Mouse (Mus musculus): ENCODE results near the gene Nfkbib. TPM values are rescaled to one million over a fixed set of nuclear protein-coding genes. Genes with fewer than 3 reads are reported as not detected.
A peak's percentile ranks its signal among the peaks of the same experiment; 100 is the strongest.

Nfkbib gene
- polyA plus RNA-seq, 1 experiment from 2014 or later: 65.8 TPM

DNA sequence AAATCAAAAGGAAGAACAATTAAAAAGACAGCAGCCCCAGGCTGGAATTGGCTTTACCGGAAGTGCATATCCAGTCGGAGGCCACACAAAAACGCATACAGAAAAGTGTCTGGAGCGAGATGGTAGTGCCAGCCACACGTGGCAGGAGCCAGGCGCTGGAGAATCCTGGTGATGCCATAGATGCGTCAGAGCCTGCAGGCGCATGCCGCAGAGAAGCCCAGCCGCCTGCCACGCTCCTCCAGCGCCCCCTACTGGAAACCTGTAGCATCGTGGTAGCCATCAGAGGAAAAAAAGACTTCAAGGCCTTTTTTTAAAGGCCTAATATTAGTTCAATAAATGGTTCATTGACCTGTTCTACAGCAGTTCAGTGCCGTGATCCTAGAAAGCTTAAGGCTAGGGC, 40.7 kb downstream of the Nfkbib start:
- peak; percentile 73; the same call in 1 of the 2 replicates for ATAC-seq (replicated peaks)
- 5% methylated on average over 14 of the region's 14 CpGs for WGBS
- H3K4me1 ChIP-seq: peaks cover 3% of the 10 kb centered on the region
- H3K4me2 ChIP-seq: peak overlapping the region; percentile 33
- H3K27ac ChIP-seq: no peak overlapping the region
- H3K27me3 ChIP-seq (replicated peaks): no peaks in the 10 kb centered on the region
- peak overlapping the region; percentile 17; the same call in 1 of the 2 replicates for H3K9ac ChIP-seq
- H3K36me3 ChIP-seq (replicated peaks): no peaks in the 10 kb centered on the region
- no peaks in the 10 kb centered on the region for H3K9me3 ChIP-seq
- no peak overlapping the region for H3K4me3 ChIP-seq

DNA sequence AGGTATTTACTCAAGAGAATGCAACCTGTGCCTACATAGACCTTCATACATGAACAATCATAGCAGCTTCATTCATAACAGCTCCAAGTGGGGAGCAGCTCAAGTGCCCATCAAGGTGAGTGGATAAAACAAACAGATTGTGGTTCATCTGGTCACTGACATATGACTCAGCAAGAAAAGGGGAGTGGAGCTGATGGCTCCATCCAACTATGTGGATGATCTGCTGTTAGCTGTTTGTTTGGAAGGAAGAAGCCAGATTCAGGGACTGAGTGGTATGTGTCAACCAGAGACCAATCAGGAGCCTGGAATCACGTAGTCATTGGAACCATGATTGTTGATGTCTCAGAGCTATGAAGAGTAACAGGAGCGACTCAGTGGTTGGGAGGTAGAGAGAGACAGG, 42.7 kb downstream of the Nfkbib start:
- Histone ChIP-seq H3K9ac (no peak overlapping the region), H3K36me3 (replicated peaks) (no peaks in the 10 kb centered on the region), H3K4me3 (no peak overlapping the region), H3K27ac (no peak overlapping the region), H3K27me3 (replicated peaks) (no peaks in the 10 kb centered on the region), H3K4me1 (peaks cover 3% of the 10 kb centered on the region), H3K9me3 (no peaks in the 10 kb centered on the region), H3K4me2 (no peak overlapping the region)
- WGBS: 90% methylated on average over 2 of the region's 2 CpGs
- no peak for ATAC-seq (replicated peaks)

DNA sequence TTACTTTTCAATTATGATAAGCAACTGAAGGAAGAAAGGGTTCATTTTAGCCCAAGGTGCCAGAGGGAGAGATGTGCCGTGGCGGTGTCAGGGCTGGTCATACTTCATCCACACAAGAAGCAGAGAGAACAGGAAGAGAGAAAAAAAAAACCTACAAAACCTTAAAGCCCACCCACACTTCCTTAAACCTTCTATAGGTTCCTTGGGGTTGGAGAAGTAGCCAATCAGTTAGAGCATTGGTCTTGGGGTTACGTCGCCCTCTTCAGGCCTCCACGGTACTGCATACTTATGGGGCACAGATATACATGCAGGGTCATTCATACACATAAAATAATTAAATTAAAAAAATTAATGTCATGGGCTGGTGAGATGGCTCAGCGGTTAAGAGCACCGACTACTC, 45.2 kb downstream of the Nfkbib start:
- H3K36me3 ChIP-seq (replicated peaks): no peaks in the 10 kb centered on the region
- no peaks in the 10 kb centered on the region for H3K27me3 ChIP-seq (replicated peaks)
- no peak overlapping the region for H3K9ac ChIP-seq
- H3K4me1 ChIP-seq: peaks cover 3% of the 10 kb centered on the region
- H3K27ac ChIP-seq: no peak overlapping the region
- 95% methylated on average over 7 of the region's 7 CpGs for WGBS
- H3K9me3 ChIP-seq: no peaks in the 10 kb centered on the region
- no peak for ATAC-seq (replicated peaks)
- H3K4me2 ChIP-seq: no peak overlapping the region
- no peak overlapping the region for H3K4me3 ChIP-seq

DNA sequence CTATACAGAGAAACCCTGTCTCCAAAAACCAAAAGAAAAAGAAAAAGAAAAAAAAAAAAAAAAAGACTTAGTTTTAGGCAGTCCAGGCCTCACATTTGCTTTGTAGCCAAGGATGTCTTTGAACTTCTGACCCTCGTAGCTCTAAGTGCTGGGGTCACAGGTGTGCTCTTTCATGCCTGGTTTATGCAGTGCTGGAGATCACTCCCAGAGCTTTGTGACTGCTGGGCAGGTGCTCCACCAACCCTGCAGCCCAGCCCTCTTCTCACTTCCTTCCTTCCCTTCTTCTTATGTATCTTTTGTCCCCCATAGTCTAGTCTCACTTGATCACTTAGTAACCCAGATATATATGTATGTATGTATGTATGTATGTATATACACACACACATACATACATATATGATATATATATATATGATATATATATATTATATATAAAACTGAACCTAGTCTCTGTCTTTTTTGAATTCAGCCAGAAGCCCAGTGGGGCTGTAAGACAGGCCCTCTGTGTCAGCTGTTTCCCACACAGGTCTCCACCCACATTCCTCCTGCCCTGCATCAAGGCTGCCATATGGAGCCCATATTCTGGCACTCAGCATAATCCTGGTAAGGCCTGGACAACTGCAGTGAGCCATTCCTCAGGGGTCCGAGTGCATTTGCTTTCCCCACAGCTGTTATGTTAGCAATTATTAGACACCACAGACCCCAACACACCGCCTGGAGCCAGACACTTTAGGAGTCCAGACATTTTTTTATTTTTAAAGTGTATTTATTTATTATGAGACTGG, 46.4 kb downstream of the Nfkbib start:
- Histone ChIP-seq H3K27me3 (replicated peaks) (no peaks in the 10 kb centered on the region), H3K36me3 (replicated peaks) (no peaks in the 10 kb centered on the region), H3K4me1 (peaks cover 7% of the 10 kb centered on the region), H3K4me3 (no peak overlapping the region), H3K9me3 (no peaks in the 10 kb centered on the region), H3K9ac (no peak overlapping the region), H3K4me2 (no peak overlapping the region), H3K27ac (no peak overlapping the region)
- ATAC-seq (replicated peaks): no peak
- 72% methylated on average over 3 of the region's 3 CpGs for WGBS

GRCm38 (mm10) chr7:28719650-28720049, 47.7 kb downstream of the Nfkbib start:
- H3K27ac ChIP-seq: no peak overlapping the region
- no peak overlapping the region for H3K4me3 ChIP-seq
- 96% methylated on average over 2 of the region's 2 CpGs for WGBS
- no peak overlapping the region for H3K4me2 ChIP-seq
- no peaks in the 10 kb centered on the region for H3K27me3 ChIP-seq (replicated peaks)
- no peak for ATAC-seq (replicated peaks)
- no peaks in the 10 kb centered on the region for H3K9me3 ChIP-seq
- H3K4me1 ChIP-seq: peaks cover 7% of the 10 kb centered on the region
- no peaks in the 10 kb centered on the region for H3K36me3 ChIP-seq (replicated peaks)
- no peak overlapping the region for H3K9ac ChIP-seq

GRCm38 (mm10) chr7:28719159-28719558, 48.2 kb downstream of the Nfkbib start:
- no peaks in the 10 kb centered on the region for H3K36me3 ChIP-seq (replicated peaks)
- 69% methylated on average over 4 of the region's 4 CpGs for WGBS
- H3K9me3 ChIP-seq: no peaks in the 10 kb centered on the region
- no peak overlapping the region for H3K4me2 ChIP-seq
- H3K27me3 ChIP-seq (replicated peaks): no peaks in the 10 kb centered on the region
- no peak overlapping the region for H3K4me3 ChIP-seq
- ATAC-seq (replicated peaks): no peak
- peaks cover 7% of the 10 kb centered on the region for H3K4me1 ChIP-seq
- no peak overlapping the region for H3K9ac ChIP-seq
- no peak overlapping the region for H3K27ac ChIP-seq

GRCm38 (mm10) chr7:28717726-28718125, 49.6 kb downstream of the Nfkbib start:
- Histone ChIP-seq H3K4me3 (no peak overlapping the region), H3K9ac (no peak overlapping the region), H3K4me2 (no peak overlapping the region), H3K27me3 (replicated peaks) (no peaks in the 10 kb centered on the region), H3K27ac (no peak overlapping the region), H3K9me3 (no peaks in the 10 kb centered on the region), H3K4me1 (peaks cover 7% of the 10 kb centered on the region), H3K36me3 (replicated peaks) (no peaks in the 10 kb centered on the region)
- 89% methylated on average over 10 of the region's 10 CpGs for WGBS
- no peak for ATAC-seq (replicated peaks)

GRCm38 (mm10) chr7:28716590-28717281, 50.6 kb downstream of the Nfkbib start, which contains the start of gene Fbxo17:
Fbxo17 (plus strand) TSS chr7:28716804.
- Histone ChIP-seq H3K36me3 (replicated peaks) (no peaks in the 10 kb centered on the region), H3K9ac (peak within 1 kb of the TSS; percentile 48), H3K4me2 (peak within 1 kb of the TSS; percentile 71), H3K27me3 (replicated peaks) (no peaks in the 10 kb centered on the region), H3K27ac (no peak within 1 kb of the TSS), H3K4me1 (peaks cover 7% of the 10 kb centered on the region), H3K9me3 (no peaks in the 10 kb centered on the region), H3K4me3 (peak within 1 kb of the TSS; percentile 38)
- ATAC-seq (replicated peaks): peak; percentile 60
- WGBS: 2% methylated on average over 36 of the region's 36 CpGs

GRCm38 (mm10) chr7:28715598-28715997, 51.7 kb downstream of the Nfkbib start:
- ATAC-seq (replicated peaks): no peak
- H3K4me1 ChIP-seq: peaks cover 7% of the 10 kb centered on the region
- 92% methylated on average over 2 of the region's 2 CpGs for WGBS
- H3K9me3 ChIP-seq: no peaks in the 10 kb centered on the region
- H3K4me3 ChIP-seq: no peak overlapping the region
- no peaks in the 10 kb centered on the region for H3K27me3 ChIP-seq (replicated peaks)
- H3K9ac ChIP-seq: no peak overlapping the region
- H3K4me2 ChIP-seq: no peak overlapping the region
- H3K36me3 ChIP-seq (replicated peaks): no peaks in the 10 kb centered on the region
- no peak overlapping the region for H3K27ac ChIP-seq

- Histone ChIP-seq H3K36me3 (replicated peaks) (no peaks in the 10 kb centered on the region), H3K4me1 (peaks cover 7% of the 10 kb centered on the region)
- WGBS: 83% methylated on average over 5 of the region's 5 CpGs
Observed at GRCm38 (mm10) chr7:28714667-28715066, 52.6 kb downstream of the Nfkbib start.

DNA sequence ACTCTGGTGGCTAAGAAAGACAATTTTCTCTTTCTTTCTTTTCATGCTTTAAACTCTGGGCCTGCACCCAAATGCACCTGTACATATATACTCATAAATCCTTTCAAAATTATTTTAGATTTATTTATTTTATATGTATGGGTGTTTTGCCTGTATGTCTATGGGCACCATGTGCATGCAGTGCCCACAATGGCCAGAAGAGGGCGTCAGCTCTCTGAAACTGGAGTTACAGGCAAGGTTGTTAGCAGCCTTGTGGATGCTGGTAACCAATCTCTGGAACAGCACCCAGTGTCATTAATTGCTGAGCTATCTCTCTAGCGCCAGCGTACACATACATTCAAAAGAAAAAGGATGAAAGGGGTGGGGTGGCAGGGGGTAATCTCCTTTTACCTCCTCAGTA, 56.4 kb downstream of the Nfkbib start:
- WGBS: 65% methylated on average over 3 of the region's 3 CpGs

More at GRCm38 (mm10) chr7:28714667-28715066, 52.6 kb downstream of the Nfkbib start:
- ATAC-seq (replicated peaks): no peak
- no peaks in the 10 kb centered on the region for H3K9me3 ChIP-seq
- no peak overlapping the region for H3K4me3 ChIP-seq
- no peaks in the 10 kb centered on the region for H3K27me3 ChIP-seq (replicated peaks)
- no peak overlapping the region for H3K9ac ChIP-seq
- no peak overlapping the region for H3K4me2 ChIP-seq
- H3K27ac ChIP-seq: no peak overlapping the region

DNA sequence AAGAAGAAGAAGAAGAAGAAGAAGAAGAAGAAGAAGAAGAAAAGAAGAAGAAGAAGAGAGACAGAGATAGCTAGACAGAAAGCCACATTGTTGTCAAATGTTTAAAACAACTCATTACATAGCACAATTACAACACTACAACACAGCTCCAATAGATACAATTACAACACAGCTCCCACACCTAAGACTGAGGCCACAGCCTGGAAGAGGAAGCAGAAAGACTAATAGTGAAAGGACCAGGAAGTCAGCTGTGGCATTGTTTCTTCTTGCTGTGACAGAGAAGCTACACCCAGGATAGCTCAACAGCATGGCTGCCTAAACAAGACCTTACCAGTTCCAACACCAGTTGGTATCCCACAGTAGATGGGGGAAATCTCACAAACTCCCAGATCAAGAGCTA, 57.9 kb downstream of the Nfkbib start:
- Histone ChIP-seq H3K9me3 (no peaks in the 10 kb centered on the region), H3K27ac (no peak overlapping the region), H3K36me3 (replicated peaks) (no peaks in the 10 kb centered on the region), H3K4me2 (no peak overlapping the region), H3K27me3 (replicated peaks) (no peaks in the 10 kb centered on the region), H3K4me1 (no peaks in the 10 kb centered on the region), H3K4me3 (no peak overlapping the region), H3K9ac (no peak overlapping the region)
- no peak for ATAC-seq (replicated peaks)

More for the DNA sequence above, 56.4 kb downstream of the Nfkbib start:
- Histone ChIP-seq H3K4me3 (no peak overlapping the region), H3K27ac (no peak overlapping the region), H3K4me2 (no peak overlapping the region), H3K36me3 (replicated peaks) (no peaks in the 10 kb centered on the region), H3K9me3 (no peaks in the 10 kb centered on the region), H3K9ac (no peak overlapping the region), H3K4me1 (no peaks in the 10 kb centered on the region), H3K27me3 (replicated peaks) (no peaks in the 10 kb centered on the region)
- ATAC-seq (replicated peaks): no peak

Measured in midbrain, embryonic 15.5 days (tissue).